Mouse (Mus musculus) liver, embryonic 14.5 days (tissue): ENCODE results near the gene Flt3.

Experiments used
- CTCF ChIP-seq: IDR thresholded peaks from 2 replicates; pipeline ENCODE4 v1.5.1; 2016; ENCODE audit warnings: antibody characterized with exemption, low read depth, control low read depth
- EP300 ChIP-seq: IDR thresholded peaks from 2 replicates; pipeline ENCODE4 v1.6.1; 2016; ENCODE audit warnings: antibody characterized with exemption, low read depth

DNA sequence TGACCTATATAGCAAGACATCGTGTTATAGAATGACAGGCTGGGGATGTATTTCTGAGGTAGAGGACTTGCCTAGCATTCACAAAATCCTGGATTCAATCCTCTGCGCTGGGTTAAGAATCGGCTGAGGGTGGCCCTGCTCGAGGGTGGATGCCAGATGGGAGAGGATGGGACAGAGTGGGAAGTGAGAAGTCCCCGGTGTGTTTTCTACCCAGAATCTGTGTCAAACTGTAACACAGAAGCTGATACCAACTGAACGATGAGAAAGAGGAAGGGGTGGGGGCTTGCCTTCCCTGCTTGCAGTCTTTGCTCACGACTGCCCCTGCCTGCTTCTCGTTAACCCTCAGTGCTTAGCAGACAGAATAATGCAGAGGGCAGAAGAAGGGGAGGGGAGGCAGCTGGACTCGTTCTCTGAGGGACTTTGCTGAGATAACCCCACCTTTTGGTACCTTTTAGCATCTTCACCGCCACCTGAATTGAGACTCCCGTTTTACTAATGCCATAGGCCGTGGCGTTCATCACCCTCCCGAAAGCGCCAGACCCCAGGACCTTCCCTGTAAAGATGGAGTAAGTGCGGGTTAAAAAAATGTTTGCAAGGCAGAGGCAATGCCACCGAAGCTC lies 46.0 kb downstream of the Flt3 start:
- TF ChIP-seq CTCF (peak; percentile 18; the same call in 1 of the 2 replicates), EP300 (no peak)
